Mouse (Mus musculus) heart, adult 2 months (tissue): ENCODE measurements around the gene Mocs3. TPM values are rescaled to one million over a fixed set of nuclear protein-coding genes. Genes with fewer than 3 reads are reported as not detected.

Source experiments
- DNase-seq, 2 experiments: peaks; one replicate each; pipeline ENCODE4 v3.0.0; 2021
- H3K27ac ChIP-seq: fragments of 200-600 bp; 2 replicates; pipeline ENCODE4 v1.8.1; 2022
- H3K27me3 ChIP-seq: fragments of 200-500 bp; 2 replicates; pipeline ENCODE4 v1.6.1; 2012; ENCODE audit warnings: mild to moderate bottlenecking, low read length, inconsistent platforms, mixed read lengths; ENCODE audit not compliant: control insufficient read depth, insufficient read depth
- H3K36me3 ChIP-seq: fragments of 200-500 bp; 2 replicates; pipeline ENCODE4 v1.6.1; 2012; ENCODE audit warnings: low read length, inconsistent platforms; ENCODE audit not compliant: control insufficient read depth, insufficient read depth
- H3K4me1 ChIP-seq: fragments of 200-500 bp; 2 replicates; pipeline ENCODE4 v1.6.1; 2011; ENCODE audit warnings: low read length; ENCODE audit not compliant: control insufficient read depth, insufficient read depth
- H3K4me3 ChIP-seq: fragments of 200-600 bp; 2 replicates; pipeline ENCODE4 v1.8.1; 2022
- H3K79me2 ChIP-seq: fragments of 200-500 bp; replicated peaks from 2 replicates; pipeline ENCODE4 v1.6.1; 2012; ENCODE audit warnings: mild to moderate bottlenecking, inconsistent platforms, low read length, moderate library complexity, mixed read lengths; ENCODE audit not compliant: control insufficient read depth, insufficient read depth
- H3K9ac ChIP-seq: fragments of 200-500 bp; 2 replicates; pipeline ENCODE4 v1.6.1; 2012; ENCODE audit warnings: low read depth, mild to moderate bottlenecking, control low read depth, inconsistent platforms, low read length, mixed read lengths
- CTCF ChIP-seq: fragments of 200-600 bp; IDR thresholded peaks from 2 replicates; pipeline ENCODE4 v1.8.1; 2022; ENCODE audit warnings: antibody characterized with exemption, mild to moderate bottlenecking, moderate library complexity
- EP300 ChIP-seq: fragments of 200-500 bp; IDR thresholded peaks from 2 replicates; pipeline ENCODE4 v1.6.1; 2011; ENCODE audit warnings: low read depth, low read length, control low read depth; ENCODE audit not compliant: insufficient read depth
- POLR2A ChIP-seq: fragments of 200-500 bp; IDR thresholded peaks from 2 replicates; pipeline ENCODE4 v1.6.1; 2011; ENCODE audit warnings: mild to moderate bottlenecking, low read depth, low read length, control low read depth; ENCODE audit not compliant: insufficient read depth
- WGBS: fragments of 180-500 bp; shearing (Covaris S2); methylation state at CpG from one replicate; pipeline ENCODE4 v1.1.7; 2018; 5-methylcytosine and 5-hydroxymethylcytosine counted together
- intact Hi-C: fragments of 180-260 bp; cut with DNase I; formaldehyde crosslinking; loops from one replicate; pipeline ENCODE4 v1.15.1; 2025
- polyA plus RNA-seq: library from polyadenylated mRNA; depleted of rRNA; stranded (reverse); fragments of >200 nt; gene quantifications from 2 replicates; pipeline ENCODE4 v1.2.3, GENCODE M21; 2012; rRNA removed
- total RNA-seq, 2 experiments: library from RNA; stranded (reverse); gene quantifications; 2 replicates each; pipeline ENCODE4 v1.2.3; 2021

Gene Mocs3
- total and polyA plus RNA-seq, 3 experiments: 4.0 to 8.7 (median 7.7) TPM

- H3K79me2 ChIP-seq: no peaks in the 10 kb centered on the region
- H3K9ac ChIP-seq: no peak overlapping the region
- no peak overlapping the region for H3K27ac ChIP-seq
- 0 out of 2 replicates have a peak, but pooled peaks cover 4% of the 10 kb centered on the region for H3K27me3 ChIP-seq
- intact Hi-C loops: loop anchor here (2.0 kb wide), 1 partner anchor 170 kb away; no protein-coding TSS in a partner anchor
- H3K4me1 ChIP-seq: no peaks in the 10 kb centered on the region
- H3K36me3 ChIP-seq: no peaks in the 10 kb centered on the region
- no peak overlapping the region for H3K4me3 ChIP-seq
- DNase-seq: peak; percentile 30 to 71
- 6% methylated on average over 11 of the region's 11 CpGs for WGBS
- TF ChIP-seq CTCF: peak; percentile 91
- TF ChIP-seq POLR2A: no peak
- TF ChIP-seq EP300: no peak
These were observed 44.0 kb downstream of the Mocs3 start for GRCm38 (mm10) chr2:168274374-168274935.

GRCm38 (mm10) chr2:168280729-168281581 is 50.5 kb downstream of the Mocs3 start:
- Histone ChIP-seq H3K27me3 (peaks cover 12% of the 10 kb centered on the region), H3K9ac (no peak overlapping the region), H3K36me3 (no peaks in the 10 kb centered on the region), H3K27ac (no peak overlapping the region), H3K4me3 (peak overlapping the region; percentile 37), H3K79me2 (no peaks in the 10 kb centered on the region), H3K4me1 (no peaks in the 10 kb centered on the region; the same call in 1 of the 2 replicates)
- DNase-seq: peak; percentile 24 to 44
- WGBS: 2% methylated on average over 82 of the region's 82 CpGs
- no peak for TF ChIP-seq POLR2A
- TF ChIP-seq EP300: no peak
- no peak for TF ChIP-seq CTCF
- intact Hi-C loops: no loop called here

GRCm38 (mm10) chr2:168281582-168281981 is 51.2 kb downstream of the Mocs3 start, which contains the start of gene Kcng1:
Kcng1 (minus strand) TSS chr2:168281736.
- no peaks in the 10 kb centered on the region; the same call in 1 of the 2 replicates for H3K4me1 ChIP-seq
- no peak for TF ChIP-seq EP300
- no peak for TF ChIP-seq POLR2A
- no peak for TF ChIP-seq CTCF
- peaks cover 10% of the 10 kb centered on the region for H3K27me3 ChIP-seq
- no peak within 1 kb of the TSS for H3K9ac ChIP-seq
- H3K27ac ChIP-seq: no peak within 1 kb of the TSS
- H3K4me3 ChIP-seq: peak within 1 kb of the TSS; percentile 37
- no peak for DNase-seq
- no peaks in the 10 kb centered on the region for H3K79me2 ChIP-seq
- no peaks in the 10 kb centered on the region for H3K36me3 ChIP-seq
- intact Hi-C loops: no loop called here
- 25% methylated on average over 12 of the region's 12 CpGs for WGBS

Other genes with a start within 250 kb of the Mocs3 start
- gene Ripor3, start 220.0 kb upstream of the Mocs3 start, total RNA-seq: under 1 TPM; 0.21 to 0.36 TPM
- 0.79 and 1.5 TPM in 2 replicates for gene Ripor3, start 220.0 kb upstream of the Mocs3 start, polyA plus RNA-seq
- gene Pard6b, start 149.6 kb upstream of the Mocs3 start, total RNA-seq: 1 to 10 TPM; 2.0 to 2.2 TPM
- gene Pard6b, start 149.6 kb upstream of the Mocs3 start, polyA plus RNA-seq: 2.4 TPM in 2 replicates
- gene Adnp, start 23.5 kb upstream of the Mocs3 start, total RNA-seq: 10 to 100 TPM; 29.6 to 30.7 TPM
- gene Adnp, start 23.5 kb upstream of the Mocs3 start, polyA plus RNA-seq: 7.4 and 11.2 TPM in 2 replicates
- gene Gm20716, start 258 bp upstream of the Mocs3 start, total RNA-seq: 10 to 100 TPM; 11.5 to 14.7 TPM
- 4.4 and 15.9 TPM in 2 replicates for gene Gm20716, start 258 bp upstream of the Mocs3 start, polyA plus RNA-seq
- gene Dpm1, start within 50 bp of the Mocs3 start, total RNA-seq: 10 to 100 TPM; 77.6 to 88.1 TPM
- gene Dpm1, start within 50 bp of the Mocs3 start, polyA plus RNA-seq: 15.8 and 25.5 TPM in 2 replicates
- gene Kcng1, start 51.1 kb downstream of the Mocs3 start, total RNA-seq: not detected
- gene Kcng1, start 51.1 kb downstream of the Mocs3 start, polyA plus RNA-seq: 0.04 TPM in 1 of 2 replicates, not detected in the other